Mouse (Mus musculus) ovary, postnatal 36 days (tissue): ENCODE data around the gene Cbfa2t2.
A peak's percentile ranks its signal among the peaks of the same experiment; 100 is the strongest.

Experiments used
- DNase-seq: peaks from one replicate; pipeline ENCODE4 v3.0.0; 2022; ENCODE audit warnings: low spot score, mixed read lengths

Gene Cbfa2t2

GRCm38 (mm10) chr2:154569071-154569748, 132.9 kb downstream of the Cbfa2t2 start:
- DNase-seq, result peak; percentile 73

- DNase-seq, result peak; percentile 96
Measured at GRCm38 (mm10) chr2:154569836-154570286, 133.6 kb downstream of the Cbfa2t2 start, which contains the start of gene E2f1. Gene E2f1 (minus strand): TSS chr2:154569892.

- no peak for DNase-seq
Measured at GRCm38 (mm10) chr2:154570666-154571065, 134.4 kb downstream of the Cbfa2t2 start.

- no peak for DNase-seq
Measured at GRCm38 (mm10) chr2:154571266-154571665, 135.0 kb downstream of the Cbfa2t2 start.

GRCm38 (mm10) chr2:154571976-154572375, 135.7 kb downstream of the Cbfa2t2 start:
- DNase-seq, result no peak

GRCm38 (mm10) chr2:154572996-154573395, 136.7 kb downstream of the Cbfa2t2 start:
- no peak for DNase-seq

GRCm38 (mm10) chr2:154574271-154574670, 138.0 kb downstream of the Cbfa2t2 start:
- DNase-seq, result no peak

- DNase-seq, result no peak
Measured at GRCm38 (mm10) chr2:154576876-154577743, 140.8 kb downstream of the Cbfa2t2 start.

GRCm38 (mm10) chr2:154577744-154578067, 141.4 kb downstream of the Cbfa2t2 start:
- DNase-seq, result no peak

- DNase-seq, result no peak
Measured at GRCm38 (mm10) chr2:154580586-154580985, 144.3 kb downstream of the Cbfa2t2 start.

- DNase-seq, result no peak
Measured at GRCm38 (mm10) chr2:154581421-154581820, 145.1 kb downstream of the Cbfa2t2 start.

- no peak for DNase-seq
Measured at GRCm38 (mm10) chr2:154583906-154584872, 147.9 kb downstream of the Cbfa2t2 start.

GRCm38 (mm10) chr2:154584931-154585601, 148.8 kb downstream of the Cbfa2t2 start:
- DNase-seq, result no peak

GRCm38 (mm10) chr2:154586405-154586804, 150.1 kb downstream of the Cbfa2t2 start:
- DNase-seq, result peak; percentile 30
